Mouse (Mus musculus): ENCODE results near the gene Rhcg.

The Rhcg gene

GRCm38 (mm10) chr7:79617418-79617817 lies at the start of gene Rhcg:
Gene Rhcg (minus strand): TSS chr7:79617657.
- no peak for DNase-seq (ENCODE audit: low spot score)

GRCm38 (mm10) chr7:79666690-79667089 lies 49.2 kb upstream of the Rhcg start:
- no peak for DNase-seq (ENCODE audit: low spot score)

GRCm38 (mm10) chr7:79661253-79661890 lies 43.9 kb upstream of the Rhcg start:
- no peak for DNase-seq (ENCODE audit: low spot score)

GRCm38 (mm10) chr7:79660291-79661150 lies 43.1 kb upstream of the Rhcg start:
- DNase-seq (ENCODE audit: low spot score) = no peak

GRCm38 (mm10) chr7:79659578-79660290 lies 42.3 kb upstream of the Rhcg start, which contains the start of gene Ticrr:
Gene Ticrr (plus strand): TSS chr7:79660196.
- DNase-seq (ENCODE audit: low spot score) = peak; percentile 94

- no peak for DNase-seq (ENCODE audit: low spot score)
These were observed 37.1 kb upstream of the Rhcg start for GRCm38 (mm10) chr7:79654586-79654985.

- no peak for DNase-seq (ENCODE audit: low spot score)
These were observed 36.7 kb upstream of the Rhcg start for GRCm38 (mm10) chr7:79654185-79654584.

GRCm38 (mm10) chr7:79649005-79649404 lies 31.5 kb upstream of the Rhcg start:
- DNase-seq (ENCODE audit: low spot score) = peak; percentile 20

- DNase-seq (ENCODE audit: low spot score) = no peak
These were observed 29.8 kb upstream of the Rhcg start for GRCm38 (mm10) chr7:79647233-79647632.

- DNase-seq (ENCODE audit: low spot score) = no peak
These were observed 14.4 kb upstream of the Rhcg start for GRCm38 (mm10) chr7:79631773-79632348.

GRCm38 (mm10) chr7:79628271-79628913 lies 10.9 kb upstream of the Rhcg start:
- no peak for DNase-seq (ENCODE audit: low spot score)

GRCm38 (mm10) chr7:79626170-79626569 lies 8.7 kb upstream of the Rhcg start:
- DNase-seq (ENCODE audit: low spot score) = no peak

- DNase-seq (ENCODE audit: low spot score) = no peak
These were observed 5.6 kb upstream of the Rhcg start for GRCm38 (mm10) chr7:79623086-79623485.

GRCm38 (mm10) chr7:79619493-79619892 lies 2.0 kb upstream of the Rhcg start:
- DNase-seq (ENCODE audit: low spot score) = no peak

GRCm38 (mm10) chr7:79615941-79616340 lies 1.5 kb downstream of the Rhcg start:
- no peak for DNase-seq (ENCODE audit: low spot score)

GRCm38 (mm10) chr7:79615008-79615407 lies 2.4 kb downstream of the Rhcg start:
- no peak for DNase-seq (ENCODE audit: low spot score)

- DNase-seq (ENCODE audit: low spot score) = no peak
These were observed 4.1 kb downstream of the Rhcg start for GRCm38 (mm10) chr7:79613314-79613713.

GRCm38 (mm10) chr7:79612783-79613182 lies 4.7 kb downstream of the Rhcg start:
- peak; percentile 49 for DNase-seq (ENCODE audit: low spot score)

GRCm38 (mm10) chr7:79611901-79612300 lies 5.6 kb downstream of the Rhcg start:
- no peak for DNase-seq (ENCODE audit: low spot score)

GRCm38 (mm10) chr7:79607263-79607921 lies 10.1 kb downstream of the Rhcg start:
- DNase-seq (ENCODE audit: low spot score) = peak; percentile 25

GRCm38 (mm10) chr7:79606766-79607165 lies 10.7 kb downstream of the Rhcg start:
- DNase-seq (ENCODE audit: low spot score) = no peak

Data from ovary, postnatal 36 days (tissue).